Mouse (Mus musculus) lung, embryonic 15.5 days (tissue): ENCODE measurements around the gene H2-Oa. TPM values are rescaled to one million over a fixed set of nuclear protein-coding genes. Genes with fewer than 3 reads are reported as not detected.
"Not testable (repeated sequence)": the region's sequence is repeated elsewhere in the genome, so short reads cannot be mapped to it uniquely, and the experiment has no call there.

Experiments
- ATAC-seq: fragments of 200-750 bp; cut with Nextera tagmentation; 2 replicates; pipeline ENCODE4 v1.8.0; 2017; ENCODE audit warnings: moderate number of reproducible peaks, borderline replicate concordance; ENCODE audit not compliant: low FRiP score, low TSS enrichment; ENCODE audit errors: extremely low read depth
- H3K27ac ChIP-seq: fragments of 300-500 bp; sonication (generic); 2 replicates; pipeline ENCODE4 v1.5.1; 2015; ENCODE audit warnings: moderate library complexity, mild to moderate bottlenecking, inconsistent platforms
- H3K27me3 ChIP-seq: fragments of 300-500 bp; sonication (generic); 2 replicates; pipeline ENCODE4 v1.6.1; 2015; ENCODE audit warnings: inconsistent platforms
- H3K36me3 ChIP-seq: fragments of 300-500 bp; sonication (generic); 2 replicates; pipeline ENCODE4 v1.6.1; 2015; ENCODE audit warnings: inconsistent platforms
- H3K4me1 ChIP-seq: fragments of 300-500 bp; sonication (generic); 2 replicates; pipeline ENCODE4 v1.6.1; 2015; ENCODE audit warnings: inconsistent platforms
- H3K4me2 ChIP-seq: fragments of 300-500 bp; sonication (generic); 2 replicates; pipeline ENCODE4 v1.6.1; 2015; ENCODE audit warnings: inconsistent platforms, mild to moderate bottlenecking, moderate library complexity
- H3K4me3 ChIP-seq: fragments of 300-500 bp; sonication (generic); 2 replicates; pipeline ENCODE4 v1.5.1; 2015; ENCODE audit warnings: mild to moderate bottlenecking, inconsistent platforms
- H3K9ac ChIP-seq: fragments of 300-500 bp; sonication (generic); 2 replicates; pipeline ENCODE4 v1.6.1; 2015; ENCODE audit warnings: inconsistent platforms
- H3K9me3 ChIP-seq: fragments of 300-500 bp; sonication (generic); 2 replicates; pipeline ENCODE4 v1.6.1; 2016; ENCODE audit warnings: inconsistent platforms
- WGBS: fragments of 180-500 bp; shearing (Covaris S2); methylation state at CpG from one replicate; pipeline ENCODE4 v1.1.7; 2015; 5-methylcytosine and 5-hydroxymethylcytosine counted together
- polyA plus RNA-seq: library from polyadenylated mRNA; unstranded; fragments of >200 nt; fragmentation: Nextera tagmentation; extraction: Ambion mirVana; gene quantifications from 2 replicates; pipeline ENCODE4 v1.2.1, GENCODE M21; 2015

Gene H2-Oa
- polyA plus RNA-seq, 1 experiment from 2014 or later = 1.0 TPM

GRCm38 (mm10) chr17:34137601-34138000 lies 45.5 kb downstream of the H2-Oa start:
- ATAC-seq = no peak
- no peak overlapping the region for H3K4me3 ChIP-seq
- 59% methylated on average over 7 of the region's 7 CpGs for WGBS

GRCm38 (mm10) chr17:34138655-34139054 lies 46.5 kb downstream of the H2-Oa start:
- H3K27ac ChIP-seq = no peak overlapping the region
- WGBS = 76% methylated on average over 7 of the region's 7 CpGs
- no peaks in the 10 kb centered on the region for H3K9me3 ChIP-seq
- no peak overlapping the region for H3K4me3 ChIP-seq
- no peak for ATAC-seq
- peaks cover 48% of the 10 kb centered on the region for H3K27me3 ChIP-seq
- H3K4me2 ChIP-seq = no peak overlapping the region
- no peak overlapping the region for H3K9ac ChIP-seq
- H3K36me3 ChIP-seq = no peaks in the 10 kb centered on the region
- peaks cover 27% of the 10 kb centered on the region for H3K4me1 ChIP-seq

More at GRCm38 (mm10) chr17:34137601-34138000, 45.5 kb downstream of the H2-Oa start:
- no peaks in the 10 kb centered on the region for H3K9me3 ChIP-seq
- H3K4me1 ChIP-seq = peaks cover 23% of the 10 kb centered on the region
- no peak overlapping the region for H3K4me2 ChIP-seq
- peaks cover 48% of the 10 kb centered on the region for H3K27me3 ChIP-seq
- no peaks in the 10 kb centered on the region for H3K36me3 ChIP-seq
- no peak overlapping the region for H3K27ac ChIP-seq
- H3K9ac ChIP-seq = no peak overlapping the region

- H3K9ac ChIP-seq = 0 out of 2 replicates have a peak overlapping the region, but pooled peaks have one; percentile 25
- peaks cover 27% of the 10 kb centered on the region for H3K4me1 ChIP-seq
- ATAC-seq = no peak
- H3K4me3 ChIP-seq = peak overlapping the region; percentile 22
- H3K4me2 ChIP-seq = peak overlapping the region; percentile 55
- H3K36me3 ChIP-seq = no peaks in the 10 kb centered on the region
- 4% methylated on average over 16 of the region's 16 CpGs for WGBS
- peaks cover 48% of the 10 kb centered on the region for H3K27me3 ChIP-seq
- no peaks in the 10 kb centered on the region for H3K9me3 ChIP-seq
- H3K27ac ChIP-seq = no peak overlapping the region
Observed at GRCm38 (mm10) chr17:34139416-34139815, 47.3 kb downstream of the H2-Oa start.

- WGBS = 5% methylated on average over 5 of the region's 5 CpGs
Observed at GRCm38 (mm10) chr17:34140240-34140639, 48.1 kb downstream of the H2-Oa start.

GRCm38 (mm10) chr17:34141448-34141847 lies 49.3 kb downstream of the H2-Oa start:
- no peaks in the 10 kb centered on the region for H3K36me3 ChIP-seq
- no peak overlapping the region for H3K27ac ChIP-seq
- 63% methylated on average over 4 of the region's 4 CpGs for WGBS
- no peak overlapping the region for H3K9ac ChIP-seq
- H3K9me3 ChIP-seq = no peaks in the 10 kb centered on the region
- H3K4me1 ChIP-seq = peaks cover 19% of the 10 kb centered on the region
- no peak overlapping the region for H3K4me2 ChIP-seq
- no peak overlapping the region for H3K4me3 ChIP-seq
- no peak for ATAC-seq
- H3K27me3 ChIP-seq = peaks cover 46% of the 10 kb centered on the region

More at GRCm38 (mm10) chr17:34140240-34140639, 48.1 kb downstream of the H2-Oa start:
- H3K4me1 ChIP-seq = peaks cover 27% of the 10 kb centered on the region
- no peaks in the 10 kb centered on the region for H3K36me3 ChIP-seq
- H3K9me3 ChIP-seq = no peaks in the 10 kb centered on the region
- peak overlapping the region; percentile 55 for H3K4me2 ChIP-seq
- H3K27me3 ChIP-seq = peaks cover 48% of the 10 kb centered on the region
- no peak overlapping the region for H3K4me3 ChIP-seq
- no peak overlapping the region for H3K27ac ChIP-seq
- no peak overlapping the region for H3K9ac ChIP-seq
- no peak for ATAC-seq

GRCm38 (mm10) chr17:34142456-34143010 lies 50.4 kb downstream of the H2-Oa start:
- Histone ChIP-seq H3K4me3 (no peak overlapping the region), H3K27ac (peak overlapping the region; percentile 56), H3K4me1 (peaks cover 19% of the 10 kb centered on the region), H3K4me2 (peak overlapping the region; percentile 18; the same call in 1 of the 2 replicates), H3K27me3 (peaks cover 38% of the 10 kb centered on the region), H3K9me3 (no peaks in the 10 kb centered on the region), H3K9ac (no peak overlapping the region), H3K36me3 (no peaks in the 10 kb centered on the region)
- 51% methylated on average over 7 of the region's 7 CpGs for WGBS
- ATAC-seq = peak; percentile 28; the same call in 1 of the 2 replicates

GRCm38 (mm10) chr17:34143033-34143432 lies 50.9 kb downstream of the H2-Oa start, which contains the start of gene H2-DMb2:
Gene H2-DMb2, plus strand, starts transcription at chr17:34143307.
- 20% methylated on average over 7 of the region's 7 CpGs for WGBS
- Histone ChIP-seq H3K27me3 (peaks cover 33% of the 10 kb centered on the region), H3K4me2 (peak within 1 kb of the TSS; percentile 18; the same call in 1 of the 2 replicates), H3K4me3 (no peak within 1 kb of the TSS), H3K36me3 (no peaks in the 10 kb centered on the region), H3K4me1 (peaks cover 19% of the 10 kb centered on the region), H3K9me3 (no peaks in the 10 kb centered on the region), H3K27ac (peak within 1 kb of the TSS; percentile 56), H3K9ac (no peak within 1 kb of the TSS)
- ATAC-seq = peak; percentile 72; the same call in 1 of the 2 replicates

GRCm38 (mm10) chr17:34143461-34143860 lies 51.3 kb downstream of the H2-Oa start:
- Histone ChIP-seq H3K9me3 (no peaks in the 10 kb centered on the region), H3K27me3 (peaks cover 29% of the 10 kb centered on the region), H3K4me2 (no peak overlapping the region), H3K4me3 (no peak overlapping the region), H3K36me3 (no peaks in the 10 kb centered on the region), H3K27ac (no peak overlapping the region), H3K4me1 (peaks cover 19% of the 10 kb centered on the region), H3K9ac (no peak overlapping the region)
- WGBS = 51% methylated on average over 4 of the region's 5 CpGs
- no peak for ATAC-seq

- H3K9me3 ChIP-seq, H3K4me2 ChIP-seq, ATAC-seq, H3K9ac ChIP-seq, H3K27ac ChIP-seq, H3K4me3 ChIP-seq, H3K36me3 ChIP-seq: not testable (repeated sequence)
- Histone ChIP-seq H3K27me3 (peaks cover 22% of the 10 kb centered on the region), H3K4me1 (peaks cover 16% of the 10 kb centered on the region)
- 74% methylated on average over 4 of the region's 4 CpGs for WGBS
Observed at GRCm38 (mm10) chr17:34144221-34144620, 52.1 kb downstream of the H2-Oa start.

Other genes starting within 250 kb of the H2-Oa start
- 69.4 and 74.0 TPM in 2 replicates for gene Cd320, start 249.2 kb upstream of the H2-Oa start, polyA plus RNA-seq
- not detected in 2 replicates for gene Gm7029, start 218.5 kb upstream of the H2-Oa start, polyA plus RNA-seq
- gene Kifc1, start 201.7 kb upstream of the H2-Oa start, polyA plus RNA-seq = 10.1 and 10.6 TPM in 2 replicates
- gene Platr17, start 187.2 kb upstream of the H2-Oa start, polyA plus RNA-seq = 0.28 and 0.31 TPM in 2 replicates
- 50.8 and 54.6 TPM in 2 replicates for gene Daxx, start 182.9 kb upstream of the H2-Oa start, polyA plus RNA-seq
- 45.3 and 52.6 TPM in 2 replicates for gene Tapbp, start 176.4 kb upstream of the H2-Oa start, polyA plus RNA-seq
- 17.8 and 20.6 TPM in 2 replicates for gene Zbtb22, start 176.4 kb upstream of the H2-Oa start, polyA plus RNA-seq
- gene Rgl2, start 162.8 kb upstream of the H2-Oa start, polyA plus RNA-seq = 47.7 and 57.8 TPM in 2 replicates
- 137 and 153 TPM in 2 replicates for gene Pfdn6, start 152.0 kb upstream of the H2-Oa start, polyA plus RNA-seq
- 33.1 and 34.2 TPM in 2 replicates for gene Wdr46, start 151.7 kb upstream of the H2-Oa start, polyA plus RNA-seq
- gene B3galt4, start 140.9 kb upstream of the H2-Oa start, polyA plus RNA-seq = 3.8 and 4.3 TPM in 2 replicates
- gene Vps52, start 136.5 kb upstream of the H2-Oa start, polyA plus RNA-seq = 49.3 and 55.4 TPM in 2 replicates
- 1,650 and 1,822 TPM in 2 replicates for gene Rps18, start 136.3 kb upstream of the H2-Oa start, polyA plus RNA-seq
- 49.7 and 69.2 TPM in 2 replicates for gene H2-K1, start 92.0 kb upstream of the H2-Oa start, polyA plus RNA-seq
- gene Ring1, start 67.7 kb upstream of the H2-Oa start, polyA plus RNA-seq = 20.9 and 23.2 TPM in 2 replicates
- gene H2-Ke6, start 64.3 kb upstream of the H2-Oa start, polyA plus RNA-seq = 46.1 and 49.1 TPM in 2 replicates
- 192 and 205 TPM in 2 replicates for gene Slc39a7, start 60.7 kb upstream of the H2-Oa start, polyA plus RNA-seq
- gene Rxrb, start 60.5 kb upstream of the H2-Oa start, polyA plus RNA-seq = 47.5 and 56.0 TPM in 2 replicates
- gene Col11a2, start 52.9 kb upstream of the H2-Oa start, polyA plus RNA-seq = 4.1 and 5.0 TPM in 2 replicates
- gene H2-DMa, start 27.2 kb downstream of the H2-Oa start, polyA plus RNA-seq = 12.1 and 13.8 TPM in 2 replicates
- gene Brd2, start 30.3 kb downstream of the H2-Oa start, polyA plus RNA-seq = 102 and 106 TPM in 2 replicates
- 1.8 and 1.9 TPM in 2 replicates for gene H2-DMb2, start 51.0 kb downstream of the H2-Oa start, polyA plus RNA-seq
- 2.0 and 3.2 TPM in 2 replicates for gene H2-DMb1, start 60.7 kb downstream of the H2-Oa start, polyA plus RNA-seq
- 6.7 and 7.6 TPM in 2 replicates for gene Tap1, start 95.2 kb downstream of the H2-Oa start, polyA plus RNA-seq
- 6.5 and 10.8 TPM in 2 replicates for gene Psmb9, start 95.4 kb downstream of the H2-Oa start, polyA plus RNA-seq
- 17.1 and 29.7 TPM in 2 replicates for gene Psmb8, start 105.4 kb downstream of the H2-Oa start, polyA plus RNA-seq
- gene Tap2, start 111.2 kb downstream of the H2-Oa start, polyA plus RNA-seq = 8.6 and 12.7 TPM in 2 replicates
- gene H2-Ob, start 146.6 kb downstream of the H2-Oa start, polyA plus RNA-seq = 0.09 and 0.14 TPM in 2 replicates
- 12.1 and 42.0 TPM in 2 replicates for gene H2-Ab1, start 165.3 kb downstream of the H2-Oa start, polyA plus RNA-seq
- 6.3 and 18.9 TPM in 2 replicates for gene H2-Aa, start 195.5 kb downstream of the H2-Oa start, polyA plus RNA-seq
- gene H2-Eb1, start 213.5 kb downstream of the H2-Oa start, polyA plus RNA-seq = 4.7 and 12.0 TPM in 2 replicates
- gene H2-Eb2, start 233.3 kb downstream of the H2-Oa start, polyA plus RNA-seq = 0.11 TPM in 1 of 2 replicates, not detected in the other